Mouse (Mus musculus) liver, postnatal 0 days (tissue): ENCODE measurements around the gene Rgs8.

Experiments
- CTCF ChIP-seq: sonication (generic); IDR thresholded peaks from 2 replicates; pipeline ENCODE4 v1.5.1; 2016; ENCODE audit warnings: antibody characterized with exemption, low read depth
- EP300 ChIP-seq: IDR thresholded peaks from 2 replicates; pipeline ENCODE4 v1.6.1; 2016; ENCODE audit warnings: antibody characterized with exemption, low read depth, mild to moderate bottlenecking

DNA sequence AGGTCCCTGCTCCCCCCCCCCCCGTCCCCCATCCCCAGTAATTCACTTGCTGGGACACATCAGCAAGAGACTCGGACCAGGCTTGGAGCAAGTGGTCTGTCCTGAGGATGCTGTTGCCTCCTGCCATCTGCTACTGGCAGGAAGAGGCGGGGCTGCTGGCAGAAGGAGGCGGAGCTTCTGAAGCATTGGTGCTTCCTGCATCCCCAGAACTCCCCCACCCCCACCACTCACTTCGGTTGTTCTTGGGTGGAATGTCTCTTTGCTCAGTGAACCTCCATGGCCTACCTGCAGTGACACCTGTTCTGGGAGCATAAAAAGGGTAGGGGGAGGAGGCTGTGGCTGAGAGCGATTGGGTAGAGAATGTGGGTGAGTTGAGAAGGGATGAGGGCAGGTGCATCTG, 27.5 kb downstream of the Rgs8 start:
- no peak for TF ChIP-seq CTCF
- TF ChIP-seq EP300 = no peak
